Mouse (Mus musculus) bone marrow macrophage, adult 2 months (primary cell): ENCODE data around the gene Tctex1d2.

Source experiments
- CTCF ChIP-seq: IDR thresholded peaks from 2 replicates; pipeline ENCODE4 v1.5.1; 2012; ENCODE audit warnings: low read depth, mild to moderate bottlenecking, low read length, moderate library complexity
- POLR2A ChIP-seq: IDR thresholded peaks from 2 replicates; pipeline ENCODE4 v1.6.1; 2012; ENCODE audit warnings: mild to moderate bottlenecking, low read depth, low read length, borderline replicate concordance

DNA sequence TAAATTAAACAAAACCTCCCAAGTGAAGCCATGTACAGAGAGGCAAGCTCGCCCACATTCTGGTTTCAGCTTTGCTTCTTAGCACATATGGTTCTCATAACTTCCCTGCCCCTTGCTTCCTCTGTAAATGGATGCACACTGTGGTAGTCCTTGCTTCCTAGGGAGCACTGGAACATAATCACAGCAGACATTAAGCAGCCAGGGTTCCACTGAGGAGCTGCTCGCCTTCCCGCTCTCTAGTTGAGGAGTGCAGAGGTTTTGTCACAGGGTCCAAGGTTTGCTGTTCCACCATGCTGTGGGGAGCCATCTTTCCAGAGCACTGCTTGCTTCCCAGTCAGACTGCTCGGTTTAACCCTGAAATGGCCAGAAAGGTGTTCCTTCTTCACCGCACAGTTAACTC is 35.1 kb downstream of the Tctex1d2 start:
- TF ChIP-seq CTCF (no peak), POLR2A (no peak)
